Mouse (Mus musculus): ENCODE measurements around the gene Ethe1. TPM values are rescaled to one million over a fixed set of nuclear protein-coding genes. Genes with fewer than 3 reads are reported as not detected.
"Not testable (repeated sequence)": the region's sequence is repeated elsewhere in the genome, so short reads cannot be mapped to it uniquely, and the experiment has no call there.

The Ethe1 gene
- polyA plus RNA-seq, 1 experiment from 2014 or later, result 38.1 TPM

DNA sequence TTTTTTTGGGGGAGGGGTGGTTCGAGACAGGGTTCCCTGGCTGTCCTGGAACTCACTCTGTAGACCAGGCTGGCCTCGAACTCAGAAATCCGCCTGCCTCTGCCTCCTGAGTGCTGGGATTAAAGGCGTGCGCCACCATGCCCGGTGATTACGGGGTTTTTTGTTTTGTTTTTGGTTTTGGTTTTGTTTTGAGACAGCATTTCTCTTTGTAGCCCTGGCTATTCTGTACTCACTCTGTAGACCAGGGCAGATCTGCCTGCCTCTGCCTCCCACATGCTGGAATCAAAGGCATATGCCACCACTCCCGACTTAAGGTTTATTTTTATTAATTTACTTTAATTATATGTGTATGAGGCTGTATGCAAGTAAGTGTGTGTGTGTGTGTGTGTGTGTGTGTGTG is 31.0 kb downstream of the Ethe1 start:
- not testable (repeated sequence) for H3K9me3 ChIP-seq (ENCODE audit: control insufficient read depth, low read length); H3K9ac ChIP-seq (ENCODE audit: low read depth, low read length); H3K27me3 ChIP-seq (replicated peaks; ENCODE audit: control insufficient read depth, insufficient read depth, low read length); H3K4me1 ChIP-seq (ENCODE audit: control insufficient read depth, insufficient read depth, low read length); H3K4me2 ChIP-seq (ENCODE audit: low read depth, low read length); ATAC-seq; H3K27ac ChIP-seq (ENCODE audit: low read length); H3K4me3 ChIP-seq (ENCODE audit: low read length)
- WGBS, result 88% methylated on average over 8 of the region's 8 CpGs
- H3K36me3 ChIP-seq (ENCODE audit: control insufficient read depth, insufficient read depth, low read length), result peaks cover 15% of the 10 kb centered on the region

DNA sequence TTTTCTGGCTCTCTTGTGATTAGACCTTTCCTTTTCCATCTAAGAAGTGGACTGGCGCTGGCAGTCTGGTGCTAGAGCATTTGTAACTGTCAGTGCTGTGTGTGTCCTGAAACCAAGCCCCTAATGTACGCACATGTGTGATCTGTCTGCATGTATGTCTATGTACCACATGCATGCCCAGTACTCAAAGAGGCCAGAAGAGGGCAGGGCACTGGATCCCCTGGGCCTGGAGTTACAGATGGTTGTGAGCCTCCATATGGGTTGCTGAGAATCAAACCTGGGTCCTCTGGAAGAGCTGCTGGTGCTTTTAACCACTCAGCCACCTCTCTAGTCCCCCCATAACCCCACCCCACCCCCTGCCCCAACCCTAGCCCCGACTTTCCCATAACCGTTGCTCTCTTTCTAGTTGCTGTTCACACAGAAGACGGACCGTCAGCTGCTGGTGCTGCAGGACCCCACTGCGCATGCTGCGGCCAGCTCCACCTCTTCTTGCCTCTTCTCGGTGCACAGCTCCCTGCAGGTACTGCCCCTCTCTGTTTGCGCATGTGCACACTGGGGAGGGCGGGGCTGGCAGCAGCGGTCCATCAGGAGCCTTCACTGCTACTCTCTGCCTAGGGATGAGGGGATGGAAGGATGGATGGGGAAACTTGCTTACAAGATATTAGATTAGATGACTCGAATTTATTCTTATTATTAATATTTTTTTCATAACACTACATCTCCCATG is 32.5 kb downstream of the Ethe1 start:
- 61% methylated on average over 13 of the region's 13 CpGs for WGBS
- Histone ChIP-seq H3K27ac (ENCODE audit: low read length) (no peak overlapping the region), H3K4me2 (ENCODE audit: low read depth, low read length) (no peak overlapping the region), H3K4me1 (ENCODE audit: control insufficient read depth, insufficient read depth, low read length) (no peaks in the 10 kb centered on the region), H3K27me3 (replicated peaks; ENCODE audit: control insufficient read depth, insufficient read depth, low read length) (no peaks in the 10 kb centered on the region), H3K9ac (ENCODE audit: low read depth, low read length) (no peak overlapping the region), H3K36me3 (ENCODE audit: control insufficient read depth, insufficient read depth, low read length) (peaks cover 15% of the 10 kb centered on the region), H3K9me3 (ENCODE audit: control insufficient read depth, low read length) (no peaks in the 10 kb centered on the region), H3K4me3 (ENCODE audit: low read length) (no peak overlapping the region)
- no peak for ATAC-seq

DNA sequence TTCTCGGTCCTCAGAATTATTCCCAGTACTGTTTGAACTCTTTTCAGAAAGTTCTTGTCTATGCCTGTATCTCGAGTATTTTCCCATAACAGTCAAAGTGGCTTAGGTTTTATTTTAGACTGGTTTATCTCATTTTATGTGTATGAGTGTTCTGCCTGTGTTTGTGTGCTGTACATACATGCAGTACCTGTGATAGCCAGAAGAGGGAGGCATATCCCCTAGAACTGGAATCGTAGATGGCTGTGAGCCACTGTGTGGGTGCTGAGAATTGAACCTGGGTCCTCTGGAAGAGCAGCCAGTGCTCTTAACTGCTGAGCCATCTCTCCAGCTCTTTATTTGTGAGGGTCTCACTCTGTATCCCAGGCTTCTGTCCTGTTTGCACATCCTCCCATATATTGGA is 33.9 kb downstream of the Ethe1 start:
- WGBS, result 86% methylated on average over 3 of the region's 3 CpGs
- ATAC-seq, result no peak
- no peak overlapping the region for H3K27ac ChIP-seq (ENCODE audit: low read length)

DNA sequence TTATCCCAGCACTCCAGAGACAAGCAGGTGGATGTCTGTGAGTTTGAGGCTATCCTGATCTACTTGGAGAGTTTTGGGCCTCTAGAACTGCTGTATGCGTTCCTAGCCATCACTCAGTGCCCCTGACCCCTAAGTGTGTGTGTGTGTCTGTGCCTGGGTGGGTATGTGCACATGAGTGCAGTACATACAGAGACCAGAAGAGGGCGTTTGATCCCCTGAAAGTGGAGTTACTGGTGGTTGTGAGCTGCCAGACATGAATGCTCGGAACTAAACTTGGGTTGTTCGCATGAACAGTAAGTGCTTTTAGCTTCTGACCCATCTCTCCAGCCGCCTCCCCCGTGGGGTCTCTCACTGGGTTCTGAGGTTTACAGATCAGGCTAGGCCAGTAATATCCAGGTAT is 35.6 kb downstream of the Ethe1 start:
- Histone ChIP-seq H3K9me3 (ENCODE audit: control insufficient read depth, low read length) (no peaks in the 10 kb centered on the region), H3K4me1 (ENCODE audit: control insufficient read depth, insufficient read depth, low read length) (no peaks in the 10 kb centered on the region), H3K27me3 (replicated peaks; ENCODE audit: control insufficient read depth, insufficient read depth, low read length) (no peaks in the 10 kb centered on the region), H3K4me2 (ENCODE audit: low read depth, low read length) (no peak overlapping the region), H3K27ac (ENCODE audit: low read length) (no peak overlapping the region), H3K4me3 (ENCODE audit: low read length) (no peak overlapping the region), H3K9ac (ENCODE audit: low read depth, low read length) (no peak overlapping the region), H3K36me3 (ENCODE audit: control insufficient read depth, insufficient read depth, low read length) (peaks cover 15% of the 10 kb centered on the region)
- ATAC-seq, result no peak
- 83% methylated on average over 6 of the region's 6 CpGs for WGBS

More for the DNA sequence above, 33.9 kb downstream of the Ethe1 start:
- H3K4me2 ChIP-seq (ENCODE audit: low read depth, low read length), result no peak overlapping the region
- H3K9me3 ChIP-seq (ENCODE audit: control insufficient read depth, low read length), result no peaks in the 10 kb centered on the region
- H3K9ac ChIP-seq (ENCODE audit: low read depth, low read length), result no peak overlapping the region
- H3K4me3 ChIP-seq (ENCODE audit: low read length), result no peak overlapping the region
- no peaks in the 10 kb centered on the region for H3K27me3 ChIP-seq (replicated peaks; ENCODE audit: control insufficient read depth, insufficient read depth, low read length)
- peaks cover 15% of the 10 kb centered on the region for H3K36me3 ChIP-seq (ENCODE audit: control insufficient read depth, insufficient read depth, low read length)
- no peaks in the 10 kb centered on the region for H3K4me1 ChIP-seq (ENCODE audit: control insufficient read depth, insufficient read depth, low read length)

DNA sequence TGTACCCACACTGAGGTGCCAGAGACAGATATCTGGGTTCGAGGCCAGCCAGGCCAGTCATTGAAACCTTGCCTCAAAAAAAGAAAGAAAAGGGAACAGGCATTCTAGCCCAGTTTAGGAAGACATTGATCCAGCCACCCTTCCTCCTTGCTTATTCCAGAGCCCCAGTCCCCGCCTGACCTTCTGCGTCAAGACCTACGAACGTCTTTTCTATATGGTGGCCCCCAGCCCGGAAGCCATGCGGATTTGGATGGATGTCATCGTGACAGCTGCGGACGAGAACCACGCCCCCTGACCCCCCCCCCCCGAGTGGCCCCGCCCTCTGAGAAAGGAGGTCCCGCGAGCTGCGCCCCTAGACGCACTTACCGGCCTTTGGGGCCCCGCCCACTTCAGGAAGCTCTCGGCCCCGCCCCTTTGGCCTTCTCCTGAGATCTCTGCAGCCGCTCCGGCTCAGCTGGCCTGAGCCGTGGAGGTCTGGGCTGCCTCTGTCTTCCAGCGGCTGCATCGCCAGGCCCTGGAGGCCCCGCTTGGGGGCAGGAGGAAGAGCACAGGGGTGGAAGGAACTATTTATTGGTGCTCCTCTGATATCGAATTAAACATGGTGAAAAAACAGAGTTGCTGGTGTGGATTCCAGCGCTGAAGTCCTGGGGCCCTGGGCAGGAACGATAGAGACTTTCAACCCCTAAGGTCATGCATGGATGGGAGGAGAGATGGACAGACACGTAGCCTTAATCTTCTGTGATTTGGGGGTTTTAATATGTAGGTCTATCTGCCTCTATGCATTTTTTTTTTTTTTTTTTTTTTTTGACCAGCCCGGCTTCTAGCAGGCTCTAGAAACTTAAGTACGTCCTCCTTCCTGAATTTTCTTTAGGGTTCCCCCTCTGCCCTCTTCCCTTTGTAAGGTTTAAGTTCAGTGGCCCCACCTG is 41.6 kb downstream of the Ethe1 start:
- peak overlapping the region; percentile 37 for H3K27ac ChIP-seq (ENCODE audit: low read length)
- WGBS, result 8% methylated on average over 30 of the region's 33 CpGs

DNA sequence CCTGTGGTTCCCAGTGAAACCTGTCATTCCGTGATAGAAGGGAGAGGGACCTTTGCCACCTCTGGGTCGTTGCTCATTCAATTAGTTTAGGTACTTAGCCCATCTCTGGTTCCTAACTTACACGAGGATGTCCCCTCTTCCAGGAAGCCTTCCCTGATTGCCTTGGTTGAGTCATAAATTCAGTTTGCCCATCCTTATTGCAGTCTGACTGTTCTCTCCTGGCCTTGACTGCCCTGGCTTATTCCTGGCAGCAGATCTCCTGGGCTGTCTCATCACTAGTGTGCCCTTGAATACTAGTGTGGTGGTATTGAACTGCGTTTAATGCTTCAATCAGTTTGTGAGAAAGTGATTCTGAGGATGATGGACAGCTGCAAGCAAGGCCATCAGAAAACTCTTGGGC is 42.3 kb downstream of the Ethe1 start:
- H3K9me3 ChIP-seq (ENCODE audit: control insufficient read depth, low read length), result no peaks in the 10 kb centered on the region
- 71% methylated on average over 4 of the region's 4 CpGs for WGBS
- no peak overlapping the region for H3K4me3 ChIP-seq (ENCODE audit: low read length)
- no peak overlapping the region for H3K27ac ChIP-seq (ENCODE audit: low read length)
- H3K4me1 ChIP-seq (ENCODE audit: control insufficient read depth, insufficient read depth, low read length), result peaks cover 6% of the 10 kb centered on the region; the same call in 1 of the 2 replicates
- no peak overlapping the region for H3K4me2 ChIP-seq (ENCODE audit: low read depth, low read length)
- no peak for ATAC-seq
- 0 out of 2 replicates have a peak overlapping the region, but pooled peaks have one; percentile 58 for H3K9ac ChIP-seq (ENCODE audit: low read depth, low read length)
- H3K27me3 ChIP-seq (replicated peaks; ENCODE audit: control insufficient read depth, insufficient read depth, low read length), result no peaks in the 10 kb centered on the region
- H3K36me3 ChIP-seq (ENCODE audit: control insufficient read depth, insufficient read depth, low read length), result no peaks in the 10 kb centered on the region

More for the DNA sequence above, 41.6 kb downstream of the Ethe1 start:
- peaks cover 6% of the 10 kb centered on the region; the same call in 1 of the 2 replicates for H3K4me1 ChIP-seq (ENCODE audit: control insufficient read depth, insufficient read depth, low read length)
- ATAC-seq, result peak; percentile 91
- H3K36me3 ChIP-seq (ENCODE audit: control insufficient read depth, insufficient read depth, low read length), result no peaks in the 10 kb centered on the region
- peak overlapping the region; percentile 37 for H3K4me3 ChIP-seq (ENCODE audit: low read length)
- peak overlapping the region; percentile 58 for H3K9ac ChIP-seq (ENCODE audit: low read depth, low read length)
- H3K27me3 ChIP-seq (replicated peaks; ENCODE audit: control insufficient read depth, insufficient read depth, low read length), result no peaks in the 10 kb centered on the region
- H3K9me3 ChIP-seq (ENCODE audit: control insufficient read depth, low read length), result no peaks in the 10 kb centered on the region
- peak overlapping the region; percentile 67 for H3K4me2 ChIP-seq (ENCODE audit: low read depth, low read length)

DNA sequence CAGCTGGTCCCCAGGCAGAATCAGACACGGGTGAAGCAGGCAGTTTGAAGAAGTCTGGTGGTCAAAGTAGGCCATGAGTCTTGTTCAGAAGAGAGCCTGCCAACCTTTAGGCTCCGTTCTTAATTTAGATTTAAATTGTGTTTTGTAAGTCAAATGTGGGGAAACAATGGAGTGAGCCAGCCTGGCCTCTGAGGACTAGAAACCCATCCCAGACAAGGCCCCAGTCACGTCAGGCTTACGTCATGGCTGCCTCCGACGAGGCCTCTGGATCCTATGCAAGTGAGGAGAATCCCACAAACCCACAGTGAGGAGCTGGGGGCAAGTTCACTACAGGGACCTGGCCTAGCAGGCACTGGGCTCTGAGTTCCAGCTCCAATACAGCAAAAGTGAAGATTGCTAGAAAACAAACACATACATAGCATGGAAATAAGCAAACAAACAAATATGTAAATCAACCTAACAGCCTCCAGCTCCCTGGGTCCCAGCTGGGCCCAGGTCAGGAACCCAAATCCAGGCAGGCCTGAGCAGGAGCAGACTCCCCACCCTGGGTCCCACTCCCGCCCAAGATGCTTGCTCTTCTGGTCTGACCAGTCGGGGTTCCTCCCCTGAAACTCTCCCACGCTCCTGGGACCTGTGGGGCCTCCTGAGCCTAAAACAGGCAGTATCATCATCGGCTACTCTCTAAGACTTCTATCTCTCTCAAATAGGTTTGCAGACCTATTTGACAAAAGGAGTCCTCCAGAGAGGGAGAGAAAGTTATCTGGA is 43.0 kb downstream of the Ethe1 start:
- ATAC-seq, result no peak

DNA sequence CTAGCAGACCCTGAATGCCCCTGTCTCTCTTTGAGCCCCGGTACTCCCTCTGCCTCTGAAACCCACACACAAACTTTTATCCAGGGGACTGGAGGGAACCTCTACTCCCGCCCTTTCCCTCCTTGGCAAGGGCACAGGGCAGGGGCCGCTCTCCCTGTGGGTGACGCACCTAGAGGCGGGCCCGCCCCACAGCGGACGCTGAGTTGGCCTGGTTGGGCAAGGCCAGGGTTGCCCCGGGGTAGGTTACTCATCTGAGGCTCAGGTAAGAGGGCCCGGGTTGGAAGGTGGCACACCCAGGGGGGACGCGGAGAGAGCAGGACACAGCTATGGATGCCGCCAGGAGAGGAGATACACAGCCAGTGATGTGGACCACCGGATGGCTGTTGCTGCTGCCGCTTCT is 48.9 kb downstream of the Ethe1 start, which contains the start of gene Lypd3:
Gene Lypd3 (plus strand): TSS at position 287 of the 400 bp plus-strand sequence.
- no peak for ATAC-seq
- peak within 1 kb of the TSS; percentile 27 for H3K4me2 ChIP-seq (ENCODE audit: low read depth, low read length)
- WGBS, result 23% methylated on average over 15 of the region's 15 CpGs
- peaks cover 28% of the 10 kb centered on the region for H3K27me3 ChIP-seq (replicated peaks; ENCODE audit: control insufficient read depth, insufficient read depth, low read length)
- H3K27ac ChIP-seq (ENCODE audit: low read length), result no peak within 1 kb of the TSS
- no peaks in the 10 kb centered on the region for H3K9me3 ChIP-seq (ENCODE audit: control insufficient read depth, low read length)
- H3K4me1 ChIP-seq (ENCODE audit: control insufficient read depth, insufficient read depth, low read length), result peaks cover 12% of the 10 kb centered on the region
- 0 out of 2 replicates have a peak within 1 kb of the TSS, but pooled peaks have one; percentile 53 for H3K9ac ChIP-seq (ENCODE audit: low read depth, low read length)
- H3K36me3 ChIP-seq (ENCODE audit: control insufficient read depth, insufficient read depth, low read length), result no peaks in the 10 kb centered on the region
- H3K4me3 ChIP-seq (ENCODE audit: low read length), result peak within 1 kb of the TSS; percentile 9; the same call in 1 of the 2 replicates

More for the DNA sequence above, 43.0 kb downstream of the Ethe1 start:
- Histone ChIP-seq H3K4me3 (ENCODE audit: low read length) (no peak overlapping the region), H3K4me2 (ENCODE audit: low read depth, low read length) (no peak overlapping the region), H3K9me3 (ENCODE audit: control insufficient read depth, low read length) (no peaks in the 10 kb centered on the region), H3K36me3 (ENCODE audit: control insufficient read depth, insufficient read depth, low read length) (no peaks in the 10 kb centered on the region), H3K4me1 (ENCODE audit: control insufficient read depth, insufficient read depth, low read length) (peaks cover 6% of the 10 kb centered on the region; the same call in 1 of the 2 replicates), H3K27me3 (replicated peaks; ENCODE audit: control insufficient read depth, insufficient read depth, low read length) (no peaks in the 10 kb centered on the region), H3K27ac (ENCODE audit: low read length) (no peak overlapping the region), H3K9ac (ENCODE audit: low read depth, low read length) (no peak overlapping the region)
- WGBS, result 74% methylated on average over 10 of the region's 10 CpGs

Data from intestine, embryonic 16.5 days (tissue).